In the genomic region with DNA sequence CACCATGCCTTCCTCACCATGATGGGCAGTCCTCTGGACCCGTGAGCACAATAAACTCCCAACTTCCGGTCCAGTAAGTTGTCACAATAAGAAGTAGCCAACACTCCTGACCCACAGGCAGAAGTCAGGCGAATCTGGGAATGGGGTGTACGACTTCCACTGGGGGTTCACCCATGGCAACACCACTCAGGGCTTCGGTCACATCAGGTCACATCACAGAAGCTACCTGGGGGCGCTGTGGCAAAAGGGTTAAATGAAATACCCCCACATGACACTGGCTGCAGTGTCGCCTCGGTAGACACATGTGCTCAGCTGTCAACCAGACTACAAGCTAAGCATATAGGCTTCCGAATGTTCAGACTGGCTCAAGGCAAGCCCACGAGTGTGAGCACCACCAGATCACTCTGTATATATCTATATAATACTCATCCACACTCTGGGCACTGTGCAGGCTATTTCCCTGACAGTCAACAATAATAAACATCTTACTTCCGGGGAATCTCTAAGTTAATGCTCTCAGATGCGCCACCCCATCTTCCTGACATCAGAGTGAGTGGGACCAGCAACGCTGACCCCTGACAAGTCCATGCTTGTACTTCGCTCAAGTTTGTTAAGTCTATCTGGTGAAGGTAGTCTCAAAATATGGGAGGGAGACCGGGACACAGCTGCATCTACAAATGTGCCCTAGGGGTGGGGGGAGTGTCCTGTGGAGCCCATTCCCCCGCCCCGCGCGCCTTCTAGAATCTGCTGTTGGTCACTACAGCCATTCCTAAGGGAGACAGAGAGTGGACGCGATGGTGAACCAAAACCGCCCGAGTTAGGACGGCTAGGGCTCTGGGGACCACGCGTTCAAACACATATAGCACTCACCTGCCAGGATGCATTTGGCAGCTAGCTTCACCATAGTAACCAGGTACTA, we compare ENCODE assay signal across 1 mouse cellular context.
TF ChIP-seq lines count a peak whose summit lies in the region.

No protein-coding gene starts in this region.

TF ChIP-seq in CH12.LX, 34 proteins besides CTCF, POLR2A, EP300 and RAD21 (continued from another document):
- peak; percentile 99 for TF ChIP-seq MXI1 (IDR thresholded peaks at IDR 0.05; ENCODE audit: low read depth, low read length)
- TF ChIP-seq KAT2A (IDR thresholded peaks at IDR 0.05; ENCODE audit: insufficient replicate concordance, low read length): no peak
- 0 out of 2 replicates have a peak, but pooled peaks have one; percentile 19 for TF ChIP-seq ZMIZ1 (IDR thresholded peaks at IDR 0.05; ENCODE audit: low read depth, low read length)
- no peak for TF ChIP-seq ZC3H11A (IDR thresholded peaks at IDR 0.05; ENCODE audit: low read depth, low read length)
- TF ChIP-seq ZKSCAN1 (IDR thresholded peaks at IDR 0.05; ENCODE audit: borderline replicate concordance, low read depth, low read length): no peak
- TF ChIP-seq SIN3A (IDR thresholded peaks at IDR 0.05; ENCODE audit: low read length): peak; percentile 61; the same call in 1 of the 2 replicates
- no peak for TF ChIP-seq USF2 (conservative IDR thresholded peaks at IDR 0.05; ENCODE audit: low read depth, low read length)
- no peak for TF ChIP-seq NELFE (IDR thresholded peaks at IDR 0.05; ENCODE audit: low read depth, low read length)
- TF ChIP-seq MAZ (IDR thresholded peaks at IDR 0.05; ENCODE audit: low read depth, low read length): no peak
- TF ChIP-seq NRF1 (IDR thresholded peaks at IDR 0.05; ENCODE audit: low read depth, low read length): no peak
- TF ChIP-seq ELF1 (IDR thresholded peaks at IDR 0.05; ENCODE audit: low read depth, low read length): peak; percentile 49; the same call in 1 of the 2 replicates
TF ChIP-seq in CH12.LX: peak in this region for 7.
